Mouse (Mus musculus): ENCODE results near the gene Mrps27. TPM values are rescaled to one million over a fixed set of nuclear protein-coding genes. Genes with fewer than 3 reads are reported as not detected.

Mrps27 gene
- total and polyA plus RNA-seq, 2 experiments from 2014 or later = 17.5 to 41.7 TPM

DNA sequence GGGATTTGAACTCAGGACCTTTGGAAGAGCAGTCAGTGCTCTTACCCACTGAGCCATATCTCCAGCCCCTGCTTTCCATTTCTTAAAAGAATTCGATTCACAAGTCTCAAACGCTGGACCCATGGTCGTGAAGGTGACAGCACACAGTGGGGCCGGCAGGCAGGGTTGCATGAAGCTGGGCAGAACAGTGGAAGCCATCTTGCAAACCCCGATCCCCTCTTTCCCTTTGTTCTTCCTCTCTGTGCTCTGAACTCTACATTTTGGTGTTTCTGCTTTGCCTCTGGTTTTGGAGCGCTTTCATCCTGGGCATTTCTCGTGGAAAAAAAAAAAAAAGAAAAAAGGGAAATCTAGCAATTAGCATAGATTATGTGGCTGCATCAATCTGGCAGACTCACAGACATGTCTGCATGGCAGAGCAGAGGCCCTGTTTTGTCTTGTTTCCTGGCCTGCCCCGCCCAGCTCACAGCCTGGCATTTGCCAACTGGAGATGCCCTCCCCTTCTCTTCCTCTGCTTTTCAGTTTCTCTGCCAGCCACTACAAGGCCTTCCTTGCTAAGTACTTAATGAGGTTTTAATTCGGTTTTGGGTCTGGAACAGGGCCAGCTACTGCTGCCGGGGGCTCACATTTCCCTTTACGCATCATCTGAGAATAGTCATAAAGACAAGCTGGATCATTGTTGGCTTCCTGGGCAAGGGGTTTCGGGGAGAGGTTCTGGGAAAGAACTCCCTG lies 114.2 kb downstream of the Mrps27 start:
- Histone ChIP-seq H3K4me3 (ENCODE audit: low read length) (no peak overlapping the region), H3K4me1 (ENCODE audit: insufficient read depth, low read length) (no peaks in the 10 kb centered on the region), H3K36me3 (ENCODE audit: insufficient read depth, low read length) (no peaks in the 10 kb centered on the region), H3K27me3 (ENCODE audit: insufficient read depth, low read length) (no peaks in the 10 kb centered on the region), H3K4me2 (ENCODE audit: low read depth, low read length) (no peak overlapping the region), H3K27ac (peak overlapping the region; percentile 64; the same call in 1 of the 2 replicates), H3K9me3 (ENCODE audit: low read length) (no peaks in the 10 kb centered on the region), H3K9ac (replicated peaks; ENCODE audit: low read length) (no peak overlapping the region)
- TF ChIP-seq CTCF (IDR thresholded peaks at IDR 0.05; ENCODE audit: low read depth) = no peak
- peak; percentile 89 for ATAC-seq
- WGBS = 46% methylated on average over 12 of the region's 12 CpGs
- DNase-seq (ENCODE audit: low spot score) = peak; percentile 87

- Histone ChIP-seq H3K27me3 (ENCODE audit: insufficient read depth, low read length) (no peaks in the 10 kb centered on the region), H3K4me3 (ENCODE audit: low read length) (no peak overlapping the region), H3K4me1 (ENCODE audit: insufficient read depth, low read length) (no peaks in the 10 kb centered on the region), H3K27ac (0 out of 2 replicates have a peak overlapping the region, but pooled peaks have one; percentile 64), H3K36me3 (ENCODE audit: insufficient read depth, low read length) (no peaks in the 10 kb centered on the region), H3K9me3 (ENCODE audit: low read length) (no peaks in the 10 kb centered on the region), H3K9ac (replicated peaks; ENCODE audit: low read length) (no peak overlapping the region), H3K4me2 (ENCODE audit: low read depth, low read length) (no peak overlapping the region)
- 59% methylated on average over 4 of the region's 4 CpGs for WGBS
- ATAC-seq (no peak), DNase-seq (ENCODE audit: low spot score) (no peak)
- no peak for TF ChIP-seq CTCF (IDR thresholded peaks at IDR 0.05; ENCODE audit: low read depth)
These were observed 115.0 kb downstream of the Mrps27 start for GRCm38 (mm10) chr13:99459612-99460011.

- DNase-seq (ENCODE audit: low spot score) (no peak), ATAC-seq (no peak)
- WGBS = 88% methylated on average over 4 of the region's 4 CpGs
- Histone ChIP-seq H3K9me3 (ENCODE audit: low read length) (no peaks in the 10 kb centered on the region), H3K27me3 (ENCODE audit: insufficient read depth, low read length) (no peaks in the 10 kb centered on the region), H3K27ac (no peak overlapping the region), H3K36me3 (ENCODE audit: insufficient read depth, low read length) (no peaks in the 10 kb centered on the region), H3K4me3 (ENCODE audit: low read length) (no peak overlapping the region), H3K9ac (replicated peaks; ENCODE audit: low read length) (no peak overlapping the region), H3K4me2 (ENCODE audit: low read depth, low read length) (no peak overlapping the region), H3K4me1 (ENCODE audit: insufficient read depth, low read length) (no peaks in the 10 kb centered on the region)
- no peak for TF ChIP-seq CTCF (IDR thresholded peaks at IDR 0.05; ENCODE audit: low read depth)
These were observed 117.3 kb downstream of the Mrps27 start for GRCm38 (mm10) chr13:99461886-99462285.

DNA sequence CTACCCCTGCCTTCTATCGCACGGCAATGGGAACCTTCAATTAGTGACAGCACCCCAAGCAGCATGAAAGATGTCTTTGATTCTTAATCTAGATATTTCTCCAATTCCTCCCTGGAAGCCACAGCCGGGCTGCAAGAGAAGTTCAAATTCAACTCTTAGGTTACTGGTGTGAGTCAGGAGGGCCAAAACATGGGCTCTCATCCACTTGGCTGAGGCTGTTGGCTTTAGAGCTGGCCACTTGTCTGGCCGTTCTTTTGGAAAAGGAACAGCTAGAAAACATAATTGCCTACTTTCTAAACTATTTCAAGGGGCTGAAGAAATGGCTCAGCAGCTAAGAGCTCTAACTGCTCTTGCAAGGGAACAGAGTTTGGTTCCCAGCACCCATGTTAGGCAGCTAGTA lies 120.0 kb downstream of the Mrps27 start:
- Histone ChIP-seq H3K4me3 (ENCODE audit: low read length) (no peak overlapping the region), H3K4me1 (ENCODE audit: insufficient read depth, low read length) (no peaks in the 10 kb centered on the region), H3K4me2 (ENCODE audit: low read depth, low read length) (no peak overlapping the region), H3K36me3 (ENCODE audit: insufficient read depth, low read length) (no peaks in the 10 kb centered on the region), H3K9me3 (ENCODE audit: low read length) (no peaks in the 10 kb centered on the region), H3K27me3 (ENCODE audit: insufficient read depth, low read length) (no peaks in the 10 kb centered on the region), H3K27ac (no peak overlapping the region), H3K9ac (replicated peaks; ENCODE audit: low read length) (no peak overlapping the region)
- DNase-seq (ENCODE audit: low spot score) (no peak), ATAC-seq (no peak)
- WGBS = 62% methylated on average over 4 of the region's 4 CpGs
- TF ChIP-seq CTCF (IDR thresholded peaks at IDR 0.05; ENCODE audit: low read depth) = no peak

Other genes with a start within 250 kb of the Mrps27 start
- 1.6 and 2.2 TPM in 2 replicates for gene Zfp366, start 160.0 kb upstream of the Mrps27 start, total RNA-seq (2014; rRNA removed)
- gene Zfp366, start 160.0 kb upstream of the Mrps27 start, polyA plus RNA-seq (2015; fragmentation: Nextera tagmentation; extraction: Ambion mirVana) = 0.30 and 0.34 TPM in 2 replicates
- 29.3 and 38.2 TPM in 2 replicates for gene Ptcd2, start 81 bp upstream of the Mrps27 start, total RNA-seq (2014; rRNA removed)
- 51.2 and 52.8 TPM in 2 replicates for gene Ptcd2, start 81 bp upstream of the Mrps27 start, polyA plus RNA-seq (2015; fragmentation: Nextera tagmentation; extraction: Ambion mirVana)
- 690 and 787 TPM in 2 replicates for gene Map1b, start 171.8 kb downstream of the Mrps27 start, total RNA-seq (2014; rRNA removed)
- gene Map1b, start 171.8 kb downstream of the Mrps27 start, polyA plus RNA-seq (2015; fragmentation: Nextera tagmentation; extraction: Ambion mirVana) = 1,844 and 1,981 TPM in 2 replicates

Data from hindbrain, postnatal 0 days (tissue).